Mouse (Mus musculus): ENCODE measurements around the gene Nabp2. TPM values are rescaled to one million over a fixed set of nuclear protein-coding genes. Genes with fewer than 3 reads are reported as not detected.

Gene Nabp2
- polyA plus RNA-seq, 1 experiment = 29.8 TPM

- no peak for DNase-seq (ENCODE audit: low read depth)
Observed at GRCm38 (mm10) chr10:128358796-128359195, 52.5 kb downstream of the Nabp2 start.

Other genes starting within 250 kb of the Nabp2 start
- 124 and 125 TPM in 2 replicates for gene Rbms2, start 231.2 kb downstream of the Nabp2 start, polyA plus RNA-seq (2012; rRNA removed)
- 2.7 and 2.8 TPM in 2 replicates for gene Gls2, start 217.0 kb downstream of the Nabp2 start, polyA plus RNA-seq (2012; rRNA removed)
- gene Spryd4, start 199.7 kb downstream of the Nabp2 start, polyA plus RNA-seq (2012; rRNA removed) = 9.1 and 12.2 TPM in 2 replicates
- gene Mip, start 185.7 kb downstream of the Nabp2 start, polyA plus RNA-seq (2012; rRNA removed) = not detected in 2 replicates
- 3.5 and 3.6 TPM in 2 replicates for gene Timeless, start 179.4 kb downstream of the Nabp2 start, polyA plus RNA-seq (2012; rRNA removed)
- gene Apon, start 157.4 kb downstream of the Nabp2 start, polyA plus RNA-seq (2012; rRNA removed) = 0.75 TPM in 1 of 2 replicates, not detected in the other
- gene Apof, start 142.8 kb downstream of the Nabp2 start, polyA plus RNA-seq (2012; rRNA removed) = 0.14 and 2.2 TPM in 2 replicates
- gene Stat2, start 140.9 kb downstream of the Nabp2 start, polyA plus RNA-seq (2012; rRNA removed) = 29.0 and 31.4 TPM in 2 replicates
- 0.34 TPM in 1 of 2 replicates, not detected in the other for gene Il23a, start 112.7 kb downstream of the Nabp2 start, polyA plus RNA-seq (2012; rRNA removed)
- gene Pan2, start 108.2 kb downstream of the Nabp2 start, polyA plus RNA-seq (2012; rRNA removed) = 22.9 and 23.6 TPM in 2 replicates
- 96.7 and 103 TPM in 2 replicates for gene Cnpy2, start 89.0 kb downstream of the Nabp2 start, polyA plus RNA-seq (2012; rRNA removed)
- gene Cs, start 73.8 kb downstream of the Nabp2 start, polyA plus RNA-seq (2012; rRNA removed) = 252 and 282 TPM in 2 replicates
- 63.0 and 63.8 TPM in 2 replicates for gene Coq10a, start 42.5 kb downstream of the Nabp2 start, polyA plus RNA-seq (2012; rRNA removed)
- gene Ankrd52, start 34.4 kb downstream of the Nabp2 start, polyA plus RNA-seq (2012; rRNA removed) = 27.4 and 35.1 TPM in 2 replicates
- 0.27 and 0.38 TPM in 2 replicates for gene Slc39a5, start 10.3 kb downstream of the Nabp2 start, polyA plus RNA-seq (2012; rRNA removed)
- 35.3 and 38.9 TPM in 2 replicates for gene Rnf41, start 165 bp upstream of the Nabp2 start, polyA plus RNA-seq (2012; rRNA removed)
- gene Smarcc2, start 47.8 kb upstream of the Nabp2 start, polyA plus RNA-seq (2012; rRNA removed) = 92.5 and 115 TPM in 2 replicates
- gene Myl6, start 82.7 kb upstream of the Nabp2 start, polyA plus RNA-seq (2012; rRNA removed) = 1,302 and 1,405 TPM in 2 replicates
- 4.3 and 5.5 TPM in 2 replicates for gene Myl6b, start 87.2 kb upstream of the Nabp2 start, polyA plus RNA-seq (2012; rRNA removed)
- 135 and 140 TPM in 2 replicates for gene Esyt1, start 114.4 kb upstream of the Nabp2 start, polyA plus RNA-seq (2012; rRNA removed)
- gene Zc3h10, start 136.3 kb upstream of the Nabp2 start, polyA plus RNA-seq (2012; rRNA removed) = 11.8 and 13.0 TPM in 2 replicates
- gene Rpl41, start 137.8 kb upstream of the Nabp2 start, polyA plus RNA-seq (2012; rRNA removed) = 2,438 and 2,660 TPM in 2 replicates
- gene Pa2g4, start 154.5 kb upstream of the Nabp2 start, polyA plus RNA-seq (2012; rRNA removed) = 22.1 and 27.5 TPM in 2 replicates
- 30.3 and 42.5 TPM in 2 replicates for gene Erbb3, start 178.2 kb upstream of the Nabp2 start, polyA plus RNA-seq (2012; rRNA removed)
- gene Rps26, start 215.3 kb upstream of the Nabp2 start, polyA plus RNA-seq (2012; rRNA removed) = 1,272 and 1,645 TPM in 2 replicates
- gene Ikzf4, start 234.5 kb upstream of the Nabp2 start, polyA plus RNA-seq (2012; rRNA removed) = 1.6 and 4.0 TPM in 2 replicates